Mouse (Mus musculus) stomach, embryonic 16.5 days (tissue): ENCODE data around the gene Spsb4. TPM values are rescaled to one million over a fixed set of nuclear protein-coding genes. Genes with fewer than 3 reads are reported as not detected.

ENCODE experiments used
- ATAC-seq: fragments of 200-750 bp; cut with Nextera tagmentation; 2 replicates; pipeline ENCODE4 v1.8.0; 2017; ENCODE audit warnings: moderate number of reproducible peaks, moderate TSS enrichment; ENCODE audit not compliant: insufficient read depth, low FRiP score
- H3K27ac ChIP-seq: fragments of 300-500 bp; sonication (generic); 2 replicates; pipeline ENCODE4 v1.5.1; 2014; ENCODE audit warnings: low read length
- H3K27me3 ChIP-seq: fragments of 300-500 bp; sonication (generic); 2 replicates; pipeline ENCODE4 v1.6.1; 2014; ENCODE audit warnings: low read length, control low read depth, mixed read lengths; ENCODE audit not compliant: control insufficient read depth, insufficient read depth
- H3K36me3 ChIP-seq: fragments of 300-500 bp; sonication (generic); 2 replicates; pipeline ENCODE4 v1.6.1; 2014; ENCODE audit warnings: low read length; ENCODE audit not compliant: control insufficient read depth, insufficient read depth
- H3K4me1 ChIP-seq: fragments of 300-500 bp; sonication (generic); 2 replicates; pipeline ENCODE4 v1.6.1; 2014; ENCODE audit warnings: low read length, control low read depth, mixed read lengths; ENCODE audit not compliant: control insufficient read depth, insufficient read depth
- H3K4me2 ChIP-seq: fragments of 300-500 bp; sonication (generic); 2 replicates; pipeline ENCODE4 v1.6.1; 2014; ENCODE audit warnings: low read depth, low read length, mixed read lengths
- H3K4me3 ChIP-seq: fragments of 300-500 bp; sonication (generic); replicated peaks from 2 replicates; pipeline ENCODE4 v1.5.1; 2014; ENCODE audit warnings: mild to moderate bottlenecking, low read length
- H3K9ac ChIP-seq: fragments of 300-500 bp; sonication (generic); 2 replicates; pipeline ENCODE4 v1.6.1; 2014; ENCODE audit warnings: low read length
- H3K9me3 ChIP-seq: fragments of 300-500 bp; sonication (generic); replicated peaks from 2 replicates; pipeline ENCODE4 v1.6.1; 2016; ENCODE audit warnings: low read length, control low read depth; ENCODE audit not compliant: control insufficient read depth
- WGBS: fragments of 180-500 bp; shearing (Covaris S2); extraction: QIAGEN DNeasy Blood & Tissue Kit; methylation state at CpG from one replicate; pipeline ENCODE4 v1.1.7; 2014; 5-methylcytosine and 5-hydroxymethylcytosine counted together
- polyA plus RNA-seq: library from polyadenylated mRNA; unstranded; fragments of >200 nt; fragmentation: Nextera tagmentation; extraction: Ambion mirVana; gene quantifications from 2 replicates; pipeline ENCODE4 v1.2.1, GENCODE M21; 2015

The Spsb4 gene
- polyA plus RNA-seq, 1 experiment from 2014 or later: 14.2 TPM

- Histone ChIP-seq H3K27me3 (peaks cover 5% of the 10 kb centered on the region; the same call in 1 of the 2 replicates), H3K9ac (no peak overlapping the region), H3K4me2 (no peak overlapping the region), H3K9me3 (no peaks in the 10 kb centered on the region), H3K27ac (no peak overlapping the region), H3K4me1 (peaks cover 14% of the 10 kb centered on the region), H3K4me3 (no peak overlapping the region), H3K36me3 (no peaks in the 10 kb centered on the region)
- 62% methylated on average over 2 of the region's 2 CpGs for WGBS
- no peak for ATAC-seq
Observed at GRCm38 (mm10) chr9:97019686-97020085, 1.0 kb upstream of the Spsb4 start.

GRCm38 (mm10) chr9:97019231-97019630 lies 588 bp upstream of the Spsb4 start:
- Histone ChIP-seq H3K4me1 (peaks cover 14% of the 10 kb centered on the region), H3K9me3 (no peaks in the 10 kb centered on the region), H3K27me3 (peaks cover 5% of the 10 kb centered on the region; the same call in 1 of the 2 replicates), H3K9ac (peak overlapping the region; percentile 80), H3K36me3 (no peaks in the 10 kb centered on the region), H3K4me3 (peak overlapping the region; percentile 71), H3K4me2 (peak overlapping the region; percentile 97), H3K27ac (no peak overlapping the region)
- ATAC-seq: peak; percentile 1; the same call in 1 of the 2 replicates
- 3% methylated on average over 11 of the region's 11 CpGs for WGBS

- Histone ChIP-seq H3K4me3 (peak overlapping the region; percentile 71), H3K27ac (peak overlapping the region; percentile 86), H3K4me1 (peaks cover 17% of the 10 kb centered on the region), H3K9me3 (no peaks in the 10 kb centered on the region), H3K27me3 (peaks cover 5% of the 10 kb centered on the region; the same call in 1 of the 2 replicates), H3K4me2 (peak overlapping the region; percentile 97), H3K9ac (peak overlapping the region; percentile 80), H3K36me3 (no peaks in the 10 kb centered on the region)
- under 1% methylated on average over 62 of the region's 62 CpGs for WGBS
- ATAC-seq: peak; percentile 30
Observed at GRCm38 (mm10) chr9:97017811-97018641, 617 bp downstream of the Spsb4 start.

- H3K27ac ChIP-seq: peak overlapping the region; percentile 86
- WGBS: under 1% methylated on average over 34 of the region's 34 CpGs
Observed at GRCm38 (mm10) chr9:97017121-97017810, 1.4 kb downstream of the Spsb4 start.

GRCm38 (mm10) chr9:97015751-97016150 lies 2.9 kb downstream of the Spsb4 start:
- Histone ChIP-seq H3K9ac (0 out of 2 replicates have a peak overlapping the region, but pooled peaks have one; percentile 2), H3K4me1 (peaks cover 19% of the 10 kb centered on the region), H3K27me3 (peaks cover 5% of the 10 kb centered on the region; the same call in 1 of the 2 replicates), H3K9me3 (no peaks in the 10 kb centered on the region), H3K4me3 (no peak overlapping the region), H3K27ac (no peak overlapping the region), H3K36me3 (no peaks in the 10 kb centered on the region), H3K4me2 (no peak overlapping the region)
- 31% methylated on average over 6 of the region's 6 CpGs for WGBS
- ATAC-seq: no peak

More at GRCm38 (mm10) chr9:97017121-97017810, 1.4 kb downstream of the Spsb4 start:
- Histone ChIP-seq H3K4me2 (peak overlapping the region; percentile 97), H3K9ac (peak overlapping the region; percentile 80), H3K36me3 (no peaks in the 10 kb centered on the region), H3K4me3 (peak overlapping the region; percentile 71), H3K4me1 (peaks cover 19% of the 10 kb centered on the region), H3K9me3 (no peaks in the 10 kb centered on the region), H3K27me3 (peaks cover 5% of the 10 kb centered on the region; the same call in 1 of the 2 replicates)
- no peak for ATAC-seq

- Histone ChIP-seq H3K27me3 (peaks cover 5% of the 10 kb centered on the region; the same call in 1 of the 2 replicates), H3K9ac (no peak overlapping the region), H3K36me3 (no peaks in the 10 kb centered on the region), H3K4me3 (no peak overlapping the region), H3K4me2 (no peak overlapping the region), H3K9me3 (0 out of 2 replicates have a peak, but pooled peaks cover 4% of the 10 kb centered on the region), H3K4me1 (peaks cover 19% of the 10 kb centered on the region), H3K27ac (no peak overlapping the region)
- ATAC-seq: no peak
- 78% methylated on average over 9 of the region's 9 CpGs for WGBS
Observed at GRCm38 (mm10) chr9:97013698-97014097, 4.9 kb downstream of the Spsb4 start.

GRCm38 (mm10) chr9:97013153-97013552 lies 5.5 kb downstream of the Spsb4 start:
- no peaks in the 10 kb centered on the region for H3K36me3 ChIP-seq
- no peak for ATAC-seq
- H3K4me3 ChIP-seq: no peak overlapping the region
- peaks cover 5% of the 10 kb centered on the region; the same call in 1 of the 2 replicates for H3K27me3 ChIP-seq
- H3K27ac ChIP-seq: no peak overlapping the region
- H3K9me3 ChIP-seq: 0 out of 2 replicates have a peak, but pooled peaks cover 4% of the 10 kb centered on the region
- 23% methylated on average over 6 of the region's 6 CpGs for WGBS
- H3K4me2 ChIP-seq: no peak overlapping the region
- no peak overlapping the region for H3K9ac ChIP-seq
- peaks cover 19% of the 10 kb centered on the region for H3K4me1 ChIP-seq

- ATAC-seq: no peak
- Histone ChIP-seq H3K36me3 (no peaks in the 10 kb centered on the region), H3K9me3 (0 out of 2 replicates have a peak, but pooled peaks cover 4% of the 10 kb centered on the region), H3K4me2 (no peak overlapping the region), H3K27me3 (peaks cover 3% of the 10 kb centered on the region; the same call in 1 of the 2 replicates), H3K4me1 (peaks cover 10% of the 10 kb centered on the region), H3K9ac (no peak overlapping the region), H3K4me3 (no peak overlapping the region), H3K27ac (no peak overlapping the region)
- 71% methylated on average over 15 of the region's 15 CpGs for WGBS
Observed at GRCm38 (mm10) chr9:97011454-97012195, 7.0 kb downstream of the Spsb4 start.
